Mouse (Mus musculus) embryonic facial prominence, embryonic 10.5 days (tissue): ENCODE measurements around the gene Mrps27. TPM values are rescaled to one million over a fixed set of nuclear protein-coding genes. Genes with fewer than 3 reads are reported as not detected.

Source experiments
- DNase-seq: peaks from one replicate; pipeline ENCODE4 v3.0.0-alpha.2; 2017; ENCODE audit warnings: low spot score
- H3K27ac ChIP-seq: fragments of 300-500 bp; sonication (generic); replicated peaks from 2 replicates; pipeline ENCODE4 v1.5.1; 2016; ENCODE audit warnings: mild to moderate bottlenecking
- H3K27me3 ChIP-seq: fragments of 300-500 bp; sonication (generic); replicated peaks from 2 replicates; pipeline ENCODE4 v1.6.1; 2016; ENCODE audit warnings: low read depth, mild to moderate bottlenecking; ENCODE audit not compliant: poor library complexity, severe bottlenecking
- H3K36me3 ChIP-seq: fragments of 300-500 bp; sonication (generic); replicated peaks from 2 replicates; pipeline ENCODE4 v1.6.1; 2016; ENCODE audit warnings: mild to moderate bottlenecking, moderate library complexity
- H3K4me1 ChIP-seq: fragments of 300-500 bp; sonication (generic); 2 replicates; pipeline ENCODE4 v1.6.1; 2016
- H3K4me3 ChIP-seq: fragments of 300-500 bp; sonication (generic); 2 replicates; pipeline ENCODE4 v1.5.1; 2016; ENCODE audit warnings: mild to moderate bottlenecking, moderate library complexity
- H3K9me3 ChIP-seq: fragments of 300-500 bp; sonication (generic); 2 replicates; pipeline ENCODE4 v1.6.1; 2016; ENCODE audit warnings: mild to moderate bottlenecking
- WGBS: fragments of 180-500 bp; shearing (Covaris S2); methylation state at CpG from one replicate; pipeline ENCODE4 v1.1.7; 2016; 5-methylcytosine and 5-hydroxymethylcytosine counted together
- polyA plus RNA-seq: library from polyadenylated mRNA; unstranded; fragments of >200 nt; fragmentation: Nextera tagmentation; extraction: Ambion mirVana; gene quantifications from 2 replicates; pipeline ENCODE4 v1.2.1, GENCODE M21; 2016

Gene Mrps27
- polyA plus RNA-seq, 1 experiment from 2014 or later = 82.8 TPM

GRCm38 (mm10) chr13:99375550-99375949, 31.0 kb downstream of the Mrps27 start:
- Histone ChIP-seq H3K27ac (no peak overlapping the region), H3K9me3 (no peaks in the 10 kb centered on the region), H3K36me3 (peaks cover 26% of the 10 kb centered on the region), H3K4me1 (peaks cover 22% of the 10 kb centered on the region), H3K27me3 (no peaks in the 10 kb centered on the region), H3K4me3 (no peak overlapping the region)
- WGBS = 42% methylated on average over 6 of the region's 6 CpGs
- peak; percentile 82 for DNase-seq

GRCm38 (mm10) chr13:99377055-99377454, 32.5 kb downstream of the Mrps27 start:
- WGBS = 93% methylated on average over 6 of the region's 6 CpGs
- Histone ChIP-seq H3K4me1 (peaks cover 22% of the 10 kb centered on the region), H3K27ac (no peak overlapping the region), H3K9me3 (no peaks in the 10 kb centered on the region), H3K4me3 (no peak overlapping the region), H3K36me3 (peaks cover 30% of the 10 kb centered on the region), H3K27me3 (no peaks in the 10 kb centered on the region)
- no peak for DNase-seq

GRCm38 (mm10) chr13:99378223-99378622, 33.6 kb downstream of the Mrps27 start:
- WGBS = 85% methylated on average over 1 of the region's 1 CpGs
- Histone ChIP-seq H3K4me3 (no peak overlapping the region), H3K27me3 (no peaks in the 10 kb centered on the region), H3K27ac (no peak overlapping the region), H3K9me3 (no peaks in the 10 kb centered on the region), H3K4me1 (peaks cover 22% of the 10 kb centered on the region), H3K36me3 (peaks cover 29% of the 10 kb centered on the region)
- DNase-seq = no peak

- 64% methylated on average over 6 of the region's 6 CpGs for WGBS
- DNase-seq = no peak
- Histone ChIP-seq H3K4me3 (no peak overlapping the region), H3K27me3 (no peaks in the 10 kb centered on the region), H3K9me3 (no peaks in the 10 kb centered on the region), H3K27ac (no peak overlapping the region), H3K4me1 (0 out of 2 replicates have a peak, but pooled peaks cover 3% of the 10 kb centered on the region), H3K36me3 (peaks cover 43% of the 10 kb centered on the region)
Observed at GRCm38 (mm10) chr13:99382373-99382772, 37.8 kb downstream of the Mrps27 start.

GRCm38 (mm10) chr13:99384555-99385203, 40.1 kb downstream of the Mrps27 start:
- H3K9me3 ChIP-seq = no peaks in the 10 kb centered on the region
- no peak for DNase-seq
- peaks cover 42% of the 10 kb centered on the region for H3K36me3 ChIP-seq
- no peak overlapping the region for H3K27ac ChIP-seq
- peaks cover 3% of the 10 kb centered on the region; the same call in 1 of the 2 replicates for H3K4me1 ChIP-seq
- H3K4me3 ChIP-seq = no peak overlapping the region
- no peaks in the 10 kb centered on the region for H3K27me3 ChIP-seq
- 63% methylated on average over 7 of the region's 7 CpGs for WGBS

GRCm38 (mm10) chr13:99385911-99386310, 41.3 kb downstream of the Mrps27 start:
- H3K27me3 ChIP-seq = no peaks in the 10 kb centered on the region
- H3K9me3 ChIP-seq = no peaks in the 10 kb centered on the region
- WGBS = 97% methylated on average over 6 of the region's 6 CpGs
- no peak overlapping the region for H3K27ac ChIP-seq
- peaks cover 3% of the 10 kb centered on the region; the same call in 1 of the 2 replicates for H3K4me1 ChIP-seq
- no peak overlapping the region for H3K4me3 ChIP-seq
- DNase-seq = no peak
- H3K36me3 ChIP-seq = peaks cover 39% of the 10 kb centered on the region

- 91% methylated on average over 7 of the region's 7 CpGs for WGBS
- Histone ChIP-seq H3K9me3 (no peaks in the 10 kb centered on the region), H3K4me3 (no peak overlapping the region), H3K27me3 (no peaks in the 10 kb centered on the region), H3K36me3 (peaks cover 38% of the 10 kb centered on the region), H3K4me1 (peaks cover 7% of the 10 kb centered on the region; the same call in 1 of the 2 replicates), H3K27ac (no peak overlapping the region)
- no peak for DNase-seq
Observed at GRCm38 (mm10) chr13:99386341-99386740, 41.8 kb downstream of the Mrps27 start.

- no peaks in the 10 kb centered on the region for H3K27me3 ChIP-seq
- H3K4me1 ChIP-seq = peaks cover 10% of the 10 kb centered on the region; the same call in 1 of the 2 replicates
- H3K36me3 ChIP-seq = peaks cover 37% of the 10 kb centered on the region
- no peak for DNase-seq
- no peaks in the 10 kb centered on the region for H3K9me3 ChIP-seq
- WGBS = 89% methylated on average over 7 of the region's 7 CpGs
- H3K27ac ChIP-seq = peak overlapping the region; percentile 48; the same call in 1 of the 2 replicates
- no peak overlapping the region for H3K4me3 ChIP-seq
Observed at GRCm38 (mm10) chr13:99387901-99388811, 43.6 kb downstream of the Mrps27 start.

- Histone ChIP-seq H3K36me3 (peaks cover 32% of the 10 kb centered on the region), H3K27me3 (no peaks in the 10 kb centered on the region), H3K27ac (no peak overlapping the region), H3K4me1 (peaks cover 30% of the 10 kb centered on the region), H3K4me3 (no peak overlapping the region), H3K9me3 (no peaks in the 10 kb centered on the region)
- 92% methylated on average over 3 of the region's 3 CpGs for WGBS
- no peak for DNase-seq
Observed at GRCm38 (mm10) chr13:99391417-99391816, 46.8 kb downstream of the Mrps27 start.

- Histone ChIP-seq H3K27me3 (no peaks in the 10 kb centered on the region), H3K4me1 (peaks cover 37% of the 10 kb centered on the region), H3K27ac (no peak overlapping the region), H3K9me3 (no peaks in the 10 kb centered on the region), H3K4me3 (no peak overlapping the region), H3K36me3 (peaks cover 31% of the 10 kb centered on the region)
- no peak for DNase-seq
- 78% methylated on average over 3 of the region's 3 CpGs for WGBS
Observed at GRCm38 (mm10) chr13:99393128-99393527, 48.5 kb downstream of the Mrps27 start.

GRCm38 (mm10) chr13:99394694-99395093, 50.1 kb downstream of the Mrps27 start:
- WGBS = 54% methylated on average over 3 of the region's 3 CpGs
- Histone ChIP-seq H3K4me3 (no peak overlapping the region), H3K4me1 (peaks cover 43% of the 10 kb centered on the region), H3K9me3 (no peaks in the 10 kb centered on the region), H3K36me3 (peaks cover 27% of the 10 kb centered on the region), H3K27me3 (no peaks in the 10 kb centered on the region), H3K27ac (peak overlapping the region; percentile 57)
- DNase-seq = no peak

GRCm38 (mm10) chr13:99395531-99395930, 50.9 kb downstream of the Mrps27 start:
- Histone ChIP-seq H3K27ac (peak overlapping the region; percentile 57), H3K4me1 (peaks cover 43% of the 10 kb centered on the region), H3K27me3 (no peaks in the 10 kb centered on the region), H3K9me3 (no peaks in the 10 kb centered on the region), H3K36me3 (peaks cover 29% of the 10 kb centered on the region), H3K4me3 (0 out of 2 replicates have a peak overlapping the region, but pooled peaks have one; percentile 18)
- 54% methylated on average over 12 of the region's 12 CpGs for WGBS
- peak; percentile 30 for DNase-seq
